Mouse (Mus musculus) spleen, adult 2 months (tissue): ENCODE data around the gene Wipf1.

ENCODE experiments used
- CTCF ChIP-seq: fragments of 200-500 bp; IDR thresholded peaks from 2 replicates; pipeline ENCODE4 v1.5.1; 2011; ENCODE audit warnings: mild to moderate bottlenecking, inconsistent platforms; ENCODE audit not compliant: insufficient read depth, insufficient read length, insufficient replicate concordance; ENCODE audit errors: extremely low read depth
- POLR2A ChIP-seq: fragments of 200-500 bp; IDR thresholded peaks from 2 replicates; pipeline ENCODE4 v1.6.1; 2011; ENCODE audit warnings: low read depth, low read length, inconsistent platforms

GRCm38 (mm10) chr2:73528516-73529355 is 798 bp downstream of the Wipf1 start:
- TF ChIP-seq POLR2A (no peak), CTCF (no peak)
